Mouse (Mus musculus) lung, embryonic 14.5 days (tissue): Measurements from ENCODE around the gene Cpox. TPM values are rescaled to one million over a fixed set of nuclear protein-coding genes. Genes with fewer than 3 reads are reported as not detected.

Source experiments
- ATAC-seq: fragments of 200-750 bp; cut with Nextera tagmentation; 2 replicates; pipeline ENCODE4 v1.8.0; 2017; ENCODE audit warnings: mild to moderate bottlenecking, moderate TSS enrichment, moderate library complexity; ENCODE audit not compliant: insufficient read depth
- DNase-seq: peaks from one replicate; pipeline ENCODE4 v3.0.0-alpha.2; 2015
- H3K27ac ChIP-seq: fragments of 300-500 bp; sonication (generic); 2 replicates; pipeline ENCODE4 v1.5.1; 2014; ENCODE audit warnings: low read depth, mild to moderate bottlenecking, moderate library complexity
- H3K27me3 ChIP-seq: fragments of 300-500 bp; sonication (generic); 2 replicates; pipeline ENCODE4 v1.6.1; 2014; ENCODE audit warnings: low read length, control low read depth; ENCODE audit not compliant: insufficient read depth
- H3K36me3 ChIP-seq: fragments of 300-500 bp; sonication (generic); 2 replicates; pipeline ENCODE4 v1.6.1; 2014; ENCODE audit warnings: control low read depth; ENCODE audit not compliant: insufficient read depth
- H3K4me1 ChIP-seq: fragments of 300-500 bp; sonication (generic); 2 replicates; pipeline ENCODE4 v1.6.1; 2014; ENCODE audit warnings: antibody characterized with exemption, control low read depth; ENCODE audit not compliant: insufficient read depth
- H3K4me2 ChIP-seq: fragments of 300-500 bp; sonication (generic); 2 replicates; pipeline ENCODE4 v1.6.1; 2014; ENCODE audit warnings: mild to moderate bottlenecking
- H3K4me3 ChIP-seq: fragments of 300-500 bp; sonication (generic); 2 replicates; pipeline ENCODE4 v1.5.1; 2014; ENCODE audit warnings: low read depth, low read length
- H3K9ac ChIP-seq: fragments of 300-500 bp; sonication (generic); 2 replicates; pipeline ENCODE4 v1.6.1; 2014
- H3K9me3 ChIP-seq: fragments of 300-500 bp; sonication (generic); 2 replicates; pipeline ENCODE4 v1.6.1; 2016; ENCODE audit warnings: low read depth, low read length, control low read depth
- CTCF ChIP-seq: IDR thresholded peaks from 2 replicates; pipeline ENCODE4 v1.5.1; 2016; ENCODE audit warnings: antibody characterized with exemption, low read depth
- WGBS: fragments of 180-500 bp; shearing (Covaris S2); extraction: QIAGEN DNeasy Blood & Tissue Kit; methylation state at CpG from one replicate; pipeline ENCODE4 v1.1.7; 2014; 5-methylcytosine and 5-hydroxymethylcytosine counted together
- polyA plus RNA-seq: library from polyadenylated mRNA; unstranded; fragments of >200 nt; fragmentation: Nextera tagmentation; extraction: Ambion mirVana; gene quantifications from 2 replicates; pipeline ENCODE4 v1.2.1, GENCODE M21; 2014

The Cpox gene
- polyA plus RNA-seq = 22.7 and 23.7 TPM in 2 replicates

DNA sequence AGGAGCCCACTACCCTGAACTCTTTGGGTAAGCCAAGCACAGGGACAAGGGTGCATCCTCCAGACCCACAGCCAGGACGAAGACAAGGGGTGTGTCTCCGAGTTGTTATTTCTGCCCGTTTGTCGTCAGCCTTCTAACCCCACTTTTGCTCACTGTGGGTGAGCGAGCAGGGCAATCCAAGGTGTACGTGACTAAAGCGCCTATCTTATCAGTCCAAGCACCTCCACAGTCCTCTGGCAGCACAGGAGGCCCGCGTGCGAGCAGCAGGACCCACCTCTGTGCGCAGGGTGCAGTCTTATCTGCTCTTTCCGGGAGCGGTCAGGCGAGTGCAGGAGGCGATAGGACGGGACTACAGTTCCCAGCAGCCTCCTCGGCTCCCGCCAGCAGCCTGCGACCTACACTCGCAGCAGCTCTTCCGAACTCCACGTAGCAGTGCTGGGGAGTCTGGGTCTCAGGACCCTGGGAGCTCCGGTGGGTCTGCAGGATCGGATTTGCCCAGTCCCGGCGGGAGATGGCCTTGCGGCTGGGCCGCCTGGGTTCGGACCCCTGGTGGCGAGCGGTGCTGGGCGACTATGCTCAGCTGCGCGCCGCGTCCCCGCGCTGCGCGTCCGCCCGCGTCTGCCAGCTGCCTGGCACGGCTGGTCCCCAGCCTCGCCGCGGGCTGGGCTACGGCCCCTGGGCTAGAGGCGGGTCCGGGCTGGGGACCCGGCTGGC, at the start of gene Cpox:
Gene Cpox (plus strand): TSS at position 376 of the 714 bp plus-strand sequence.
- under 1% methylated on average over 50 of the region's 51 CpGs for WGBS
- H3K36me3 ChIP-seq = peaks cover 21% of the 10 kb centered on the region
- H3K4me1 ChIP-seq = no peaks in the 10 kb centered on the region
- H3K27ac ChIP-seq = peak within 1 kb of the TSS; percentile 89
- peak within 1 kb of the TSS; percentile 92 for H3K4me3 ChIP-seq
- ATAC-seq (peak; percentile 98), DNase-seq (peak; percentile 90)
- H3K9me3 ChIP-seq = no peaks in the 10 kb centered on the region
- peak within 1 kb of the TSS; percentile 88 for H3K9ac ChIP-seq
- TF ChIP-seq CTCF = peak; percentile 39
- H3K4me2 ChIP-seq = peak within 1 kb of the TSS; percentile 84
- no peaks in the 10 kb centered on the region for H3K27me3 ChIP-seq

- H3K4me1 ChIP-seq = no peaks in the 10 kb centered on the region
- H3K27ac ChIP-seq = no peak overlapping the region
- whole genome bisulfite sequencing = 67% methylated on average over 3 of the region's 3 CpGs
- no peak overlapping the region for H3K4me2 ChIP-seq
- no peaks in the 10 kb centered on the region for H3K9me3 ChIP-seq
- no peak for TF ChIP-seq CTCF
- ATAC-seq (no peak), DNase-seq (no peak)
- H3K9ac ChIP-seq = no peak overlapping the region
- no peaks in the 10 kb centered on the region for H3K36me3 ChIP-seq
- no peak overlapping the region for H3K4me3 ChIP-seq
- no peaks in the 10 kb centered on the region for H3K27me3 ChIP-seq
These were observed 47.7 kb upstream of the Cpox start for GRCm38 (mm10) chr16:58622377-58622776.

- no peak overlapping the region for H3K27ac ChIP-seq
- no peaks in the 10 kb centered on the region for H3K4me1 ChIP-seq
- ATAC-seq (no peak), DNase-seq (no peak)
- H3K4me3 ChIP-seq = no peak overlapping the region
- no peak for TF ChIP-seq CTCF
- 55% methylated on average over 4 of the region's 4 CpGs for WGBS
- no peak overlapping the region for H3K9ac ChIP-seq
- no peak overlapping the region for H3K4me2 ChIP-seq
- H3K9me3 ChIP-seq = no peaks in the 10 kb centered on the region
- no peaks in the 10 kb centered on the region for H3K36me3 ChIP-seq
- no peaks in the 10 kb centered on the region for H3K27me3 ChIP-seq
These were observed 47.0 kb upstream of the Cpox start for GRCm38 (mm10) chr16:58623114-58623513.

DNA sequence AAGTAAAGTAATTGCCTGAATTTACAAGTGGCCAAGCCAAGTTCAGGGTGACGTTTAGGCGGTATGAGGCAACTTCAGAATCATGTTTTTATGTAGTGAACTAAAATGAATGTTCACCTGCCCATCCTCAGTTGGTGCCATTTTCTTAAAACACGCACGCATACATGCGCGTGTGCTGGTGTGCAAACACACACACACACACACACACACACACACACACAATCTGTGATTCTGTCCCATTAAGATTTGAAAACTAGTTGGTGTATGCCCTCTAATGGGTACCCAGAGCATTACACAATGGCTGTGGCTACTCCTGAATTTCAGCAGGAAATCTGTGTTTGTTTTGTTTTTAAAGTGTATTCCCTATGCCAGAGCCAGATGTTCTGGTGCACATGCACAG, 46.1 kb upstream of the Cpox start:
- no peak overlapping the region for H3K27ac ChIP-seq
- H3K9ac ChIP-seq = no peak overlapping the region
- no peak overlapping the region for H3K4me2 ChIP-seq
- 71% methylated on average over 6 of the region's 6 CpGs for WGBS
- no peaks in the 10 kb centered on the region for H3K36me3 ChIP-seq
- TF ChIP-seq CTCF = peak; percentile 82
- peak; percentile 71 for DNase-seq
- no peaks in the 10 kb centered on the region for H3K27me3 ChIP-seq
- ATAC-seq = peak; percentile 70; the same call in 1 of the 2 replicates
- H3K4me3 ChIP-seq = no peak overlapping the region
- H3K4me1 ChIP-seq = no peaks in the 10 kb centered on the region
- H3K9me3 ChIP-seq = no peaks in the 10 kb centered on the region

DNA sequence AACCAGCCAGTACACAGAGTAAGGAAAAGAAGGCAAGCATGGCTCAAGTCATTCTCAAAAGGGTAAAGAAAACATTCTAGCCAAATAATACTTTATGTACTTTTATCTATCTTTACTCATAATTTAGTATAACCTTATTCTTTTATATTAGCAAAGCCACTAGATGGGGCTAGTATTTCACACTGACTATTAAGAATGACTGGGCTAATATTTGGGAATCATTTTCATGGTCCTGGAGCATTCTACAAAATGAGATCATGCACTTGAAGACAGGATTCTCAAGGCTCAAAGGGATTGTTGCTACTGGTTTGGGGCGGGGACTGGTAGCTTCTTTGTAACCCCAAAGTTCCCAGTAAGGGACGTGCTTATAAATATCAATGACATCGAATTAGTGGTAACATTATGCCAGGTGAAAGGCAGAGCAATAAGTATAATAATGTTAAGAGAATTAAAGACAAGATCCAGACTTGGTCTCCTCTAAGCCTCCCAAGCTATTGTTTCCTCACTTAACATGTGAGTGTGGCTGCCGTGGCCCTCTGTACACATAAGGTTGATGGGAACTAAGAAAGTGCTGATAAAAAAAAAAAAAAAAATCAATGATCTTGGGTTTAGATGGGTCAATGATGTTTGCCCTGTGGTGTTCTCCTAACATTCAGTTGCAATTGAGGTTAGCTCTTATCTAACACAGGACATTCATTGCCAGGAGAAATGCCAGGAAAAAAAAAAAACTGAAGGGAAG, 42.3 kb upstream of the Cpox start:
- Histone ChIP-seq H3K4me3 (no peak overlapping the region), H3K4me2 (no peak overlapping the region), H3K4me1 (no peaks in the 10 kb centered on the region), H3K9me3 (no peaks in the 10 kb centered on the region), H3K36me3 (no peaks in the 10 kb centered on the region), H3K9ac (no peak overlapping the region), H3K27me3 (no peaks in the 10 kb centered on the region), H3K27ac (no peak overlapping the region)
- ATAC-seq (no peak), DNase-seq (peak; percentile 53)
- WGBS = 79% methylated on average over 4 of the region's 4 CpGs
- TF ChIP-seq CTCF = peak; percentile 23

- WGBS = 94% methylated on average over 2 of the region's 2 CpGs
- Histone ChIP-seq H3K27me3 (no peaks in the 10 kb centered on the region), H3K4me1 (no peaks in the 10 kb centered on the region), H3K27ac (no peak overlapping the region), H3K4me2 (no peak overlapping the region), H3K4me3 (no peak overlapping the region), H3K9ac (no peak overlapping the region), H3K9me3 (no peaks in the 10 kb centered on the region), H3K36me3 (no peaks in the 10 kb centered on the region)
- no peak for ATAC-seq
- no peak for TF ChIP-seq CTCF
- no peak for DNase-seq
These were observed 41.8 kb upstream of the Cpox start for GRCm38 (mm10) chr16:58628336-58628680.

GRCm38 (mm10) chr16:58628968-58629367, 41.1 kb upstream of the Cpox start:
- no peaks in the 10 kb centered on the region for H3K9me3 ChIP-seq
- no peak for DNase-seq
- no peak for TF ChIP-seq CTCF

More at GRCm38 (mm10) chr16:58628968-58629367, 41.1 kb upstream of the Cpox start:
- H3K27me3 ChIP-seq = no peaks in the 10 kb centered on the region
- no peak overlapping the region for H3K4me3 ChIP-seq
- no peak overlapping the region for H3K9ac ChIP-seq
- H3K27ac ChIP-seq = no peak overlapping the region
- 84% methylated on average over 5 of the region's 5 CpGs for WGBS
- H3K4me1 ChIP-seq = no peaks in the 10 kb centered on the region
- no peaks in the 10 kb centered on the region for H3K36me3 ChIP-seq
- ATAC-seq = no peak
- no peak overlapping the region for H3K4me2 ChIP-seq
